Mouse (Mus musculus): ENCODE measurements at regions not wholly inside any gene's neighbourhood (a gene's known extent, or its start where the extent isn't known, plus 50 kb on each side); places are given as distances from the start of the nearest gene placed in this dataset.

DNA sequence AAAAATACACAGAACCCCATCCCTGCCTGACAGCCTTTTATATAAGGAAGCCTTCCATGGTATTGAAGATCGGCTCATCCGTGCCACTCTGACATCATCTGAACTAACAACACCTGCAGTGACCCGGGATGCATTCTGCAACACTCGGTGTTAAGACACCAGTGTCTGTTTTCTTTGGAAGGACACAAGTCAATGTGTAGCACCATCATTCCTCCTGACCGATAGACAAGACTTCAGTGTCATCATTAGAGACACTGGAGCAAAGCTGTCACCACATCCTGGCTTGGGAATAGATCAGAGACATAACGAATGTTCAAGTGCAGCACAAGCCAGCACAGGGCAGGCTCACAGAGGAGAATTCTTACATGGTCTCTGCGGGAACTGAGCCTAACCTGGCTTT lies 77.5 kb upstream of the Runx1 start:
- Histone ChIP-seq H3K4me3 (ENCODE audit: low read depth, low read length) (no peak overlapping the region), H3K27ac (ENCODE audit: insufficient read depth, low read length) (no peak overlapping the region), H3K36me3 (ENCODE audit: control insufficient read depth, insufficient read depth, low read length, poor library complexity, severe bottlenecking) (no peaks in the 10 kb centered on the region), H3K4me1 (ENCODE audit: control insufficient read depth, insufficient read depth, low read length) (no peaks in the 10 kb centered on the region), H3K9ac (ENCODE audit: low read depth, poor library complexity, severe bottlenecking) (no peak overlapping the region), H3K9me3 (replicated peaks; ENCODE audit: control insufficient read depth, insufficient read depth, low read length, poor library complexity, severe bottlenecking) (no peaks in the 10 kb centered on the region), H3K27me3 (ENCODE audit: control insufficient read depth, insufficient read depth, low read length, poor library complexity, severe bottlenecking) (no peaks in the 10 kb centered on the region)
- TF ChIP-seq POLR2A (IDR thresholded peaks at IDR 0.05; ENCODE audit: insufficient read depth, low read length): no peak
- TF ChIP-seq CTCF (IDR thresholded peaks at IDR 0.05; ENCODE audit: low read depth, low read length): no peak
- no peak for TF ChIP-seq EP300 (IDR thresholded peaks at IDR 0.05; ENCODE audit: insufficient read depth, low read depth, low read length)

DNA sequence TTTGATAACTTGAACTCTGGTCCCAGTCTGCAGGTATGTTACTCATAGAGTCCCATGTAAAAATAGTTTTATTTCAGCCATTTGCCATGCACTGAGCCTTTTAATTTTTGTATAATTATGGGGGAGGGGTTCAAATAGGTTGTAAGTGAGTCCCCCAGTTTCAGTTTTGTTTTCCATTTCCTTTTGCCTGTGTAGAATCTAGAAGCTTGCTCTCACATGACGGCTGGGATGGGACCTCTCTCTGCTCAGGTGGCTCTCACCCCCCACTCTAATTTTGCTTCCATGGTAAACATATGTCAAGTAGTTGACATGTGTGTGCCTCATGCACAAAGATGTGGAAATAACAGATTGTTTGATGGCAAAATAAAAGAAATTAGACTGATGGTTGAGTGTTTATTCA lies 73.8 kb upstream of the Runx1 start:
- H3K9me3 ChIP-seq (replicated peaks; ENCODE audit: control insufficient read depth, insufficient read depth, low read length, poor library complexity, severe bottlenecking): no peaks in the 10 kb centered on the region
- no peaks in the 10 kb centered on the region for H3K4me1 ChIP-seq (ENCODE audit: control insufficient read depth, insufficient read depth, low read length)
- no peak for TF ChIP-seq POLR2A (IDR thresholded peaks at IDR 0.05; ENCODE audit: insufficient read depth, low read length)
- TF ChIP-seq EP300 (IDR thresholded peaks at IDR 0.05; ENCODE audit: insufficient read depth, low read depth, low read length): no peak
- TF ChIP-seq CTCF (IDR thresholded peaks at IDR 0.05; ENCODE audit: low read depth, low read length): no peak
- no peak overlapping the region for H3K9ac ChIP-seq (ENCODE audit: low read depth, poor library complexity, severe bottlenecking)
- H3K4me3 ChIP-seq (ENCODE audit: low read depth, low read length): no peak overlapping the region
- no peak overlapping the region for H3K27ac ChIP-seq (ENCODE audit: insufficient read depth, low read length)
- no peaks in the 10 kb centered on the region for H3K36me3 ChIP-seq (ENCODE audit: control insufficient read depth, insufficient read depth, low read length, poor library complexity, severe bottlenecking)
- no peaks in the 10 kb centered on the region for H3K27me3 ChIP-seq (ENCODE audit: control insufficient read depth, insufficient read depth, low read length, poor library complexity, severe bottlenecking)

DNA sequence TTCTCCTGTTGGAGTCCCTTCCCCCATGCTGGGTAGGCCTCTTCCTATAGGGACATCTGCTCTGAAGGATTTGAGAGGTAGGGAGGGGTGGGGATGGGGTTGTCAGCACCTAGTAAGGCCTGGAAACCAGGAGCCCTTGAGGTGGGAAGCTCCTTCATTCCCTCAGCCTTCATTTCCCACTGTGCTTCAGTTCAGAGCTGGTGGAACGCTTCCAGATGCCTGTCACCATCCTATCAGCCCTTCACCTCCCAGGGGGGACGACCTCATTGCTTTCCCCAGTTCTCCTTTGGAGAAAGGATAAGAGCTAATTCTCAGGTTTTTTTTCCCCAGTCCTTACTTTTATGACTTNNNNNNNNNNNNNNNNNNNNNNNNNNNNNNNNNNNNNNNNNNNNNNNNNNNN lies 65.8 kb upstream of the Runx1 start:
- Histone ChIP-seq H3K36me3 (ENCODE audit: control insufficient read depth, insufficient read depth, low read length, poor library complexity, severe bottlenecking) (no peaks in the 10 kb centered on the region), H3K9me3 (replicated peaks; ENCODE audit: control insufficient read depth, insufficient read depth, low read length, poor library complexity, severe bottlenecking) (no peaks in the 10 kb centered on the region), H3K27ac (ENCODE audit: insufficient read depth, low read length) (no peak overlapping the region), H3K4me1 (ENCODE audit: control insufficient read depth, insufficient read depth, low read length) (no peaks in the 10 kb centered on the region), H3K27me3 (ENCODE audit: control insufficient read depth, insufficient read depth, low read length, poor library complexity, severe bottlenecking) (no peaks in the 10 kb centered on the region), H3K4me3 (ENCODE audit: low read depth, low read length) (no peak overlapping the region), H3K9ac (ENCODE audit: low read depth, poor library complexity, severe bottlenecking) (no peak overlapping the region)
- TF ChIP-seq POLR2A (IDR thresholded peaks at IDR 0.05; ENCODE audit: insufficient read depth, low read length) (no peak), EP300 (IDR thresholded peaks at IDR 0.05; ENCODE audit: insufficient read depth, low read depth, low read length) (no peak), CTCF (IDR thresholded peaks at IDR 0.05; ENCODE audit: low read depth, low read length) (no peak)

DNA sequence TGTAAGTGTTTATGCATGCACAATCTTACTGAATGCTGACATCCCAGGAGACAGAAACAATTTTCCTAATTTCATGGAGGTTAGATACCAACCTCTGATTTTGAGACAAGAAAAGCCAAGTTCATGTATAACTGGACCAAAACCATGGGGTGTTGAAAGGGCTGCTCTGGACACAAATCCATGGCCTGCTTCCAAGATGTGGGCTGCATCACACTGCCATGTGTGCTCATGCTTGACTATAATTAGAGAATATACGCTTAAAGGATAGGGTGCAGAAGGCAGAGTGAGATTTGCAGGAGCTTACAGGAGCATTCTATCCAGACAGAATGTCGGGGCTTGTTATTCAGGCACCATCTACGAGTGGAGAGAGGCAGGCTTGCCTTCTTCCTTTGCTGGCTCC lies 64.8 kb upstream of the Runx1 start:
- Histone ChIP-seq H3K36me3 (ENCODE audit: control insufficient read depth, insufficient read depth, low read length, poor library complexity, severe bottlenecking) (no peaks in the 10 kb centered on the region), H3K4me1 (ENCODE audit: control insufficient read depth, insufficient read depth, low read length) (no peaks in the 10 kb centered on the region), H3K27ac (ENCODE audit: insufficient read depth, low read length) (no peak overlapping the region), H3K4me3 (ENCODE audit: low read depth, low read length) (no peak overlapping the region), H3K27me3 (ENCODE audit: control insufficient read depth, insufficient read depth, low read length, poor library complexity, severe bottlenecking) (no peaks in the 10 kb centered on the region), H3K9ac (ENCODE audit: low read depth, poor library complexity, severe bottlenecking) (no peak overlapping the region), H3K9me3 (replicated peaks; ENCODE audit: control insufficient read depth, insufficient read depth, low read length, poor library complexity, severe bottlenecking) (no peaks in the 10 kb centered on the region; the same call in 1 of the 2 replicates)
- TF ChIP-seq EP300 (IDR thresholded peaks at IDR 0.05; ENCODE audit: insufficient read depth, low read depth, low read length): no peak
- no peak for TF ChIP-seq CTCF (IDR thresholded peaks at IDR 0.05; ENCODE audit: low read depth, low read length)
- TF ChIP-seq POLR2A (IDR thresholded peaks at IDR 0.05; ENCODE audit: insufficient read depth, low read length): no peak

DNA sequence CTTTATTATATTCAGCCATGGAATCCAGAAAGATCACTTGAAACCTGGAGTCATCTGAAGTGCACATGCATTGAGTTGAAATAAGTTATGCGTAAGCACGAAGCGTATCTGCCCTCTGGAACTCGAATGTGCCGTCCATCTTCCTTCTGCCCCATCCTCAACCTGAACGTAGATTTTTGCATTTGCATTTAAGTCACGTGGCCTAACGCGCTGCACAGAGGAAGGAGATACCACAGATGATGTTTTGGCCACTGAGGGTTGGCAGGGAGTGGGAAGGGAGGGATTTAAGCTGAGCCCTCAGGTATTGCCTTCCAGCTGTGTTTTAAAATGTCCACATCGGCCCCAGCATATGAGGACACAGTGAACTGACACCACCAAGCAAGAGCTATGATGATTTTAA lies 63.6 kb upstream of the Runx1 start:
- Histone ChIP-seq H3K9me3 (replicated peaks; ENCODE audit: control insufficient read depth, insufficient read depth, low read length, poor library complexity, severe bottlenecking) (no peaks in the 10 kb centered on the region; the same call in 1 of the 2 replicates), H3K4me1 (ENCODE audit: control insufficient read depth, insufficient read depth, low read length) (no peaks in the 10 kb centered on the region), H3K27ac (ENCODE audit: insufficient read depth, low read length) (no peak overlapping the region), H3K27me3 (ENCODE audit: control insufficient read depth, insufficient read depth, low read length, poor library complexity, severe bottlenecking) (no peaks in the 10 kb centered on the region), H3K36me3 (ENCODE audit: control insufficient read depth, insufficient read depth, low read length, poor library complexity, severe bottlenecking) (no peaks in the 10 kb centered on the region), H3K9ac (ENCODE audit: low read depth, poor library complexity, severe bottlenecking) (no peak overlapping the region), H3K4me3 (ENCODE audit: low read depth, low read length) (no peak overlapping the region)
- TF ChIP-seq POLR2A (IDR thresholded peaks at IDR 0.05; ENCODE audit: insufficient read depth, low read length) (no peak), EP300 (IDR thresholded peaks at IDR 0.05; ENCODE audit: insufficient read depth, low read depth, low read length) (no peak), CTCF (IDR thresholded peaks at IDR 0.05; ENCODE audit: low read depth, low read length) (no peak)

DNA sequence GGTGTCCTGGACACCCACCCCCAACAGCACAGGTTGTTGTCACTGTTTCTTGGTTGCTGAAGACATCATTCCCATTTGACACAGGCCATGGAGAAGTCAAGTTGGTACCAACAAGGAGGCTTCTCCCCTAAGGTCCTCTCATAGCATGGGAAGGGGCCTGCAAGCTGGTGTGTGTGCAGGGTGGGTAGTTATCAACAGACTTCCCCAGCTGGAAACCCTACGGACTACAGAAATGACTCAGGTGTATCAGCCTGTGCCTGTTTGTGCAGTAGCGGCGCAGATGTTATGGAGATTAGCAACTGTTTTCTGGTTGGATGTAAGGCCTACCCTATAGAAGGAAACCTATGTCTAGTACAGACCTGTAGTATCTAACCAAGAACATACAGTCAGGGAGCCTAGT lies 60.3 kb upstream of the Runx1 start:
- Histone ChIP-seq H3K9me3 (replicated peaks; ENCODE audit: control insufficient read depth, insufficient read depth, low read length, poor library complexity, severe bottlenecking) (no peaks in the 10 kb centered on the region; the same call in 1 of the 2 replicates), H3K27ac (ENCODE audit: insufficient read depth, low read length) (no peak overlapping the region), H3K4me1 (ENCODE audit: control insufficient read depth, insufficient read depth, low read length) (no peaks in the 10 kb centered on the region), H3K27me3 (ENCODE audit: control insufficient read depth, insufficient read depth, low read length, poor library complexity, severe bottlenecking) (no peaks in the 10 kb centered on the region), H3K36me3 (ENCODE audit: control insufficient read depth, insufficient read depth, low read length, poor library complexity, severe bottlenecking) (no peaks in the 10 kb centered on the region), H3K9ac (ENCODE audit: low read depth, poor library complexity, severe bottlenecking) (no peak overlapping the region), H3K4me3 (ENCODE audit: low read depth, low read length) (no peak overlapping the region)
- TF ChIP-seq CTCF (IDR thresholded peaks at IDR 0.05; ENCODE audit: low read depth, low read length) (no peak), EP300 (IDR thresholded peaks at IDR 0.05; ENCODE audit: insufficient read depth, low read depth, low read length) (no peak), POLR2A (IDR thresholded peaks at IDR 0.05; ENCODE audit: insufficient read depth, low read length) (no peak)
